Mouse (Mus musculus) spleen, adult 2 months (tissue): ENCODE results near the gene BC024978. TPM values are rescaled to one million over a fixed set of nuclear protein-coding genes. Genes with fewer than 3 reads are reported as not detected.

Experiments
- DNase-seq, 2 experiments: peaks; one replicate each; pipeline versions ENCODE4 v3.0.0 to v3.0.0-alpha.2; 2012 to 2021; ENCODE audit warnings: low spot score in 2 of 2, low read depth in 1 of 2
- H3K27ac ChIP-seq: fragments of 200-500 bp; 2 replicates; pipeline ENCODE4 v1.5.1; 2012; ENCODE audit warnings: low read length, inconsistent platforms; ENCODE audit not compliant: insufficient read depth
- H3K27me3 ChIP-seq: fragments of 200-500 bp; 2 replicates; pipeline ENCODE4 v1.6.1; 2012; ENCODE audit warnings: mild to moderate bottlenecking, moderate library complexity, low read length, inconsistent platforms; ENCODE audit not compliant: control insufficient read depth, insufficient read depth
- H3K36me3 ChIP-seq: fragments of 200-500 bp; 2 replicates; pipeline ENCODE4 v1.6.1; 2012; ENCODE audit warnings: mild to moderate bottlenecking, low read length, inconsistent platforms; ENCODE audit not compliant: control insufficient read depth, insufficient read depth
- H3K4me1 ChIP-seq: fragments of 200-500 bp; 2 replicates; pipeline ENCODE4 v1.6.1; 2011; ENCODE audit warnings: inconsistent platforms; ENCODE audit not compliant: control insufficient read depth, insufficient read depth, insufficient read length
- H3K4me3 ChIP-seq: fragments of 200-500 bp; 2 replicates; pipeline ENCODE4 v1.5.1; 2011; ENCODE audit warnings: mild to moderate bottlenecking, inconsistent platforms; ENCODE audit not compliant: insufficient read depth, insufficient read length; ENCODE audit errors: extremely low read depth
- CTCF ChIP-seq: fragments of 200-500 bp; IDR thresholded peaks from 2 replicates; pipeline ENCODE4 v1.5.1; 2011; ENCODE audit warnings: mild to moderate bottlenecking, inconsistent platforms; ENCODE audit not compliant: insufficient read depth, insufficient read length, insufficient replicate concordance; ENCODE audit errors: extremely low read depth
- POLR2A ChIP-seq: fragments of 200-500 bp; IDR thresholded peaks from 2 replicates; pipeline ENCODE4 v1.6.1; 2011; ENCODE audit warnings: low read depth, low read length, inconsistent platforms
- WGBS: fragments of 180-500 bp; shearing (Covaris S2); methylation state at CpG from one replicate; pipeline ENCODE4 v1.1.7; 2018; 5-methylcytosine and 5-hydroxymethylcytosine counted together
- polyA plus RNA-seq: library from polyadenylated mRNA; depleted of rRNA; stranded (reverse); fragments of >200 nt; gene quantifications from 2 replicates; pipeline ENCODE4 v1.2.3, GENCODE M21; 2012; rRNA removed

Gene BC024978
- 9.5 and 12.1 TPM in 2 replicates for polyA plus RNA-seq

DNA sequence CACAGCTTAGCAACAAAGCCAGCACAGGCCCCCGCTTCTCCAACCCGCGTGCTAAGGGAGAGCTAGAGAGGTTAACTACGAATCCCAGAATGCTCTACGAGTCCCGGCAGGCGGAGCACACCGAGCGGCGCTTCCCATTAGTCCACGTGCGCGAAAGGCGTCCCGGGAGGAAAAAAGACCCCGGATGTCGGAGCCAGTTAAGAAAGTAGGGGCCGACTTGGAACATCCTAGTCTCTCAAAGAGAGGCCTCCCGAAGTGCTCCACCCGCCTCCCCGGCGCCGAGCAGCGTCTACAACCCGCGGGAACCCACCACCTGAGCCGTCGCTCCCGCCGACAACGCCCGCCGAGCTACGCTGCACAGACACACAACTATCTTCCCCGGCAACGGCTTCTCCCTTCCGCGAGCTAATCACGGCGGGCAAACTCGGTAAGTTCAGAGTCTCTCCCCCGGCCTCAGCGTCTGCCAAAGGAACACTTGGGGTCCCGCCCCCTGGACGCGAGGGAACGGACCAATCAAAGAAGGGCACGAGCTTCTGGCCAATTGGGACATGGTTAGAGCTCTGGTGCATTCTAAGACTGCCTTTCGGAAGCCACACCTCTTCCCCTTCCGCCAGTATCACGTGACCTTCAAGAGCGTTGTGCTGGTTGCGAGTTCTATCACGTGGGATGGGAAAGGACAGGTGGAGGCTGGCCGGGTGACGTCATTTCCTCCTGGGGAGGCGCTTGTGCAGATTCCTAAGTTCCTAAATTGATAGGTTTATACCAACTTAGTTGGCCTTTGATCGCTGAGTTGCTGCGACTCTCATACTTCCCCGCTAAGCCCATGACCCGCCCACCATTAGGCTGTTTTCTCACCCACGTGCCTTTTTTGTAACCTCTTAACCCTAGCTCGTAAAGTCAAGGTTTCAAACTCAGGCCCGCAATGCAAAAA, at the start of gene BC024978, which contains the start of gene Snrpa:
TSS of gene BC024978 (plus strand) at position 101 of the 931 bp plus-strand sequence.
TSS of gene Snrpa (minus strand) at position 591 of the 931 bp plus-strand sequence.
- Histone ChIP-seq H3K4me1 (peaks cover 5% of the 10 kb centered on the region; the same call in 1 of the 2 replicates), H3K27ac (peak within 1 kb of the TSS; percentile 93), H3K27me3 (no peaks in the 10 kb centered on the region), H3K4me3 (peak within 1 kb of the TSS; percentile 82), H3K36me3 (peaks cover 11% of the 10 kb centered on the region)
- peak; percentile 95 to 100 for DNase-seq
- under 1% methylated on average over 64 of the region's 64 CpGs for WGBS
- TF ChIP-seq POLR2A (no peak; the same call in 1 of the 2 replicates), CTCF (no peak)

DNA sequence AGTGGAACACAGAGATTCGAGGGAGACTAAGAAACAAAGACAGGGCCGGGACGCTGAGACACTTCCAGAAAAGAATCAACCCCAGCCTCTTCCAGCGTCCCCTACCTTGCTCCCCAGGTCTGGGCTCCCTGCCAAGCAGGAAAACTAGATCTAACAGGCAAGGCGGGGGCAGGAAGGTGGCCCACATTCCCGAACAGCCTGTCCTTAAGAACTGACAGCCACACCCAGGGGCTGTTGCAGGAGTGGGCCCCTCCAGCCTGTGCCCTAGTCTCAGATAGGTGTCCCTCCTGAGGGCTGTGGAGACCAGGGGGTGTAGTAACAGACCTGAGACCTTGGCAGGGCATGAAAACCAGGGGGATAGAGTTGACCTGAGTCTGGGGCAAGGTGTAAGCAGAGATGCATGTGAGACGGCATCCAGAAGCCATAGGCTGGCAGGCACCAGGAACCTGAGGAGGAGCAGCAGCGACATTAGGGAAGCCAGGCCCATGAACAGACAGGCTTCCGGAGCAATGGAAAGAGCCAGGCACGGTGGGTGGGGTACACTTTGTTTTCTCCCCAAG, 42.3 kb upstream of the BC024978 start, which contains the start of gene Cyp2t4:
TSS of gene Cyp2t4 (plus strand) at position 510 of the 560 bp plus-strand sequence.
- Histone ChIP-seq H3K4me1 (no peaks in the 10 kb centered on the region), H3K27me3 (no peaks in the 10 kb centered on the region), H3K4me3 (no peak within 1 kb of the TSS), H3K27ac (no peak within 1 kb of the TSS), H3K36me3 (peaks cover 6% of the 10 kb centered on the region)
- no peak for DNase-seq
- TF ChIP-seq CTCF (no peak), POLR2A (no peak)
- 68% methylated on average over 10 of the region's 10 CpGs for WGBS

DNA sequence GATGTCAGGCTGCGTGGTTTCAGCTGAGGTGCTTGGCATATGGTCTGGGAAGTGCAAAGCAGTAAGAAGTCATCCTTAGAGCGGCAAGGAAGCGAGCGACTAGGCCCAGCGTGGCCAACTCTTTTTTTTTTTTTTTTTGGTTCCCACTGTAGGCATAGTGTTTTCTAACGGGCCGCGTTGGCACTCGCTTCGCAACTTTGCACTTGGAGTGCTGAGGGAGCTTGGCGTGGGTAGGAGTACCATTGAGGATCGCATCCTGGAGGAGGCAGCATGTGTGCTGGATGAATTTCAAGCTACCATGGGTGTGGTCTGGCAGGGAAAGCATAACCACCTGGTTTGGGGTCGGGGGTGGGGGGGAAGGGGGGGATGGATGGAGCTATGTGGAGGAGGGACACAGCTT, 39.6 kb upstream of the BC024978 start:
- Histone ChIP-seq H3K4me1 (peaks cover 5% of the 10 kb centered on the region; the same call in 1 of the 2 replicates), H3K27me3 (no peaks in the 10 kb centered on the region), H3K4me3 (no peak overlapping the region), H3K36me3 (peaks cover 16% of the 10 kb centered on the region), H3K27ac (no peak overlapping the region)
- DNase-seq, result no peak
- TF ChIP-seq POLR2A (no peak), CTCF (no peak)
- WGBS, result 89% methylated on average over 13 of the region's 13 CpGs

DNA sequence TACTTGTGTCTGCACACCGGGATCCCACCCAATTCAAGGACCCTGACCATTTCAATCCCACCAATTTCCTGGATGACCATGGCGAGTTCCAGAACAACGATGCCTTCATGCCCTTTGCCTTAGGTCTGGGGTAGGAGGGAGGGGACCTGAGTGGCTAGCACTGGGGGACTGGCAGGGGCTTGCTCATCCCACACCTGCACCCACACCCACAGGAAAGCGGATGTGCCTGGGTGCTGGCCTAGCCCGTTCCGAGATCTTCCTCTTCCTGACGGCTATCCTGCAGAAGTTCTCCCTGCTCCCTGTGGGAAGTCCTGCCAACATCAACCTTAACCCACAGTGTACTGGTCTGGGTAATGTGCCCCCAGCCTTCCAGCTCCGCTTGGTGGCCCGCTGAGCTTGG, 37.4 kb upstream of the BC024978 start:
- H3K27ac ChIP-seq, result no peak overlapping the region
- H3K4me3 ChIP-seq, result no peak overlapping the region
- H3K27me3 ChIP-seq, result no peaks in the 10 kb centered on the region
- H3K36me3 ChIP-seq, result peaks cover 18% of the 10 kb centered on the region
- H3K4me1 ChIP-seq, result peaks cover 5% of the 10 kb centered on the region; the same call in 1 of the 2 replicates
- no peak for DNase-seq
- 94% methylated on average over 9 of the region's 9 CpGs for WGBS
- TF ChIP-seq POLR2A, result no peak
- no peak for TF ChIP-seq CTCF

DNA sequence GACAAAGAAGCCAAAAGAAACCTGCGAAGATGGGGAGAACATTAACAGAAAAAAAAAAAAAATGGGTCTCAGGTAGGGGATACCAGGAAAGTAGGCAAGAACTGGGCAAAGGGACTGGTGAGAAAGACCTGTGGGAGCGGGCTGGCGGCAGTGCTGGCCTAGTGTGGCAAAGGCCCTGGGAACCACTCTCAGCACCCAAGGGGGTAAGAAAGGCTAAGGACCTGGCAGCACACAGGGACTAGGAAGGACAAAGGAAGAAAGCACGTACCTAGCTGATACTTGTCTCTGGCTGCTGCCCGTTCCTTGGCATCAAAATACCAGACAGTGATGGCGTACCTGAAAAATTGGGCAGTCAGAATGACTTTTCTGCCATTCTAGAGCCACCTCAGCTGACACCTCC, 36.3 kb upstream of the BC024978 start:
- no peaks in the 10 kb centered on the region for H3K27me3 ChIP-seq
- WGBS, result 96% methylated on average over 6 of the region's 6 CpGs
- DNase-seq, result no peak
- H3K4me1 ChIP-seq, result peaks cover 11% of the 10 kb centered on the region; the same call in 1 of the 2 replicates
- no peak overlapping the region for H3K27ac ChIP-seq
- H3K4me3 ChIP-seq, result no peak overlapping the region
- H3K36me3 ChIP-seq, result peaks cover 18% of the 10 kb centered on the region
- TF ChIP-seq CTCF (no peak), POLR2A (no peak)

DNA sequence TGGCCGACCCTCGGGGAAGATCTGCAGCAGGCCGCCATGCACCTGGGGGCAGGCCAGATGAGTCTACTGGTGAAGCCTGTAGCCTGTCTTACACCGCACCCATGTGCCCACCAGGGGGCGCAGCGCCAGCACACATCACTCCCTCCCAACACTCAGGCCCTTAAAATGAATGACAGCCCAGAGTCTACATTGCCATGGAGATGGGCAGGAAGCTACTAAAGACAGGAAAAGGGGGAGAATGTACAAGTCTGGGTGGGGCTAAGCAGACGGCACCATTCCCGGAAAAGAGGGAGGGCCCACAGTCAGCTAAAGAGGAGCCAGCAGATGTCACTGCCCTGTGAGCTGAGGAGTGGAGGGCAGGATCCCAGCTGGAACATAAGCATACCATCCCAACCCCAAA, 35.7 kb upstream of the BC024978 start:
- Histone ChIP-seq H3K4me1 (peaks cover 17% of the 10 kb centered on the region), H3K36me3 (peaks cover 22% of the 10 kb centered on the region), H3K4me3 (no peak overlapping the region), H3K27me3 (no peaks in the 10 kb centered on the region), H3K27ac (0 out of 2 replicates have a peak overlapping the region, but pooled peaks have one; percentile 27)
- TF ChIP-seq CTCF, result peak; percentile 98
- no peak for TF ChIP-seq POLR2A
- WGBS, result 15% methylated on average over 8 of the region's 8 CpGs
- DNase-seq, result peak; percentile 68 to 83
